Mouse (Mus musculus) liver, embryonic 12.5 days (tissue): ENCODE data around the gene Kcnip1. TPM values are rescaled to one million over a fixed set of nuclear protein-coding genes. Genes with fewer than 3 reads are reported as not detected.

ENCODE experiments used
- ATAC-seq: fragments of 200-750 bp; cut with Nextera tagmentation; 2 replicates; pipeline ENCODE4 v1.8.0; 2017; ENCODE audit warnings: moderate number of reproducible peaks, mild to moderate bottlenecking, moderate library complexity
- H3K27ac ChIP-seq: fragments of 300-500 bp; sonication (generic); 2 replicates; pipeline ENCODE4 v1.5.1; 2016; ENCODE audit warnings: mild to moderate bottlenecking
- H3K27me3 ChIP-seq: fragments of 300-500 bp; sonication (generic); replicated peaks from 2 replicates; pipeline ENCODE4 v1.6.1; 2016; ENCODE audit warnings: mild to moderate bottlenecking, moderate library complexity
- H3K36me3 ChIP-seq: fragments of 300-500 bp; sonication (generic); 2 replicates; pipeline ENCODE4 v1.6.1; 2016; ENCODE audit warnings: mild to moderate bottlenecking, moderate library complexity
- H3K4me1 ChIP-seq: fragments of 300-500 bp; sonication (generic); 2 replicates; pipeline ENCODE4 v1.6.1; 2016
- H3K4me2 ChIP-seq: fragments of 300-500 bp; sonication (generic); 2 replicates; pipeline ENCODE4 v1.6.1; 2016; ENCODE audit warnings: mild to moderate bottlenecking, moderate library complexity
- H3K4me3 ChIP-seq: fragments of 300-500 bp; sonication (generic); 2 replicates; pipeline ENCODE4 v1.5.1; 2016; ENCODE audit warnings: mild to moderate bottlenecking, moderate library complexity
- H3K9ac ChIP-seq: fragments of 300-500 bp; sonication (generic); 2 replicates; pipeline ENCODE4 v1.6.1; 2016; ENCODE audit warnings: mild to moderate bottlenecking, moderate library complexity
- H3K9me3 ChIP-seq: fragments of 300-500 bp; sonication (generic); replicated peaks from 2 replicates; pipeline ENCODE4 v1.6.1; 2016; ENCODE audit warnings: mild to moderate bottlenecking, moderate library complexity
- WGBS: fragments of 180-500 bp; shearing (Covaris S2); methylation state at CpG from one replicate; pipeline ENCODE4 v1.1.7; 2016; ENCODE audit not compliant: insufficient replicate concordance; 5-methylcytosine and 5-hydroxymethylcytosine counted together
- polyA plus RNA-seq: library from polyadenylated mRNA; unstranded; fragments of >200 nt; fragmentation: Nextera tagmentation; extraction: Ambion mirVana; gene quantifications from 2 replicates; pipeline ENCODE4 v1.2.1, GENCODE M21; 2016

Gene Kcnip1
- polyA plus RNA-seq, 1 experiment from 2014 or later, result 0.39 TPM

DNA sequence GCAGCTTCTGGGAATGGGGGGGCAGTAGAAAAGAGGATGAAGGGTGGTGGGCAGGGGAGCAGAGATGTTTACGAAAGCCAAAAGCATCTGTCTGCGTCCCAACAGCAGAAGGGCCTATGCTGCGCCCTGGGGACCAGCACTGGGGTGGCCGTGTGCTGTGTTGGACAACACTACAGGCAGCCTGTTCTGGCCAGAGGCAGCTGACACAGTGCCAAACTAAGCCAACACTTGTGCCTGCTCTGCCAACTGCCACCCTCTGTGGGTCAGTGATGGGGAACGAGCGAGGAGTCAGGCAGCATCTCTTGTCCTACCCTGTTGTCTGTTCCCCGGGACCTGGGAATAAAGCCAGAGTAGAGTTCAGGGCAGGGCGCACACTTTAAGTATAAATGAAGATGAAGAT lies 260.6 kb downstream of the Kcnip1 start:
- Histone ChIP-seq H3K27ac (no peak overlapping the region), H3K36me3 (no peaks in the 10 kb centered on the region), H3K4me3 (no peak overlapping the region), H3K4me1 (no peaks in the 10 kb centered on the region), H3K27me3 (peaks cover 13% of the 10 kb centered on the region; the same call in 1 of the 2 replicates), H3K4me2 (no peak overlapping the region), H3K9ac (no peak overlapping the region), H3K9me3 (no peaks in the 10 kb centered on the region)
- ATAC-seq, result no peak
- WGBS, result 75% methylated on average over 8 of the region's 8 CpGs

DNA sequence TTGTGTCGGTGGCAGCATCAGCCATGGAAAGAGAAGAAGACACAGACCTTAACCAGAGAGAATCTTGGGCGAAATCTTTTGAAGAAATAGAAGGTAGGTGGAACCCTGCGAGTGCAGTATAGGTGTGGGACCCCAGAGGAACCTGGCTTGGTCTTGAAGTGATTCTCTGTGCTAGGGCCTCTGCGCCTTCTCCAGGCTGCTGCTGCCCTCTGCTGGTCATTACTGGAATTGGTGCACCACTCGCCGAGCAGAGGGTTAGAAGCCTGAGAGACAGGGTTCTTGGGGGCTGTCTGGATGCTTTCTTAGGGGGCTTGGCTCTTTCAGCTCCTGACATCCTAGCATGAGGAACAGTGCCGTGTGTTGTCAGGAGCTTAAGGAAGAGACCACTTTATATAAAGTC lies 271.7 kb downstream of the Kcnip1 start:
- ATAC-seq, result no peak
- Histone ChIP-seq H3K27me3 (0 out of 2 replicates have a peak, but pooled peaks cover 9% of the 10 kb centered on the region), H3K4me2 (no peak overlapping the region), H3K4me1 (no peaks in the 10 kb centered on the region), H3K9ac (no peak overlapping the region), H3K4me3 (no peak overlapping the region), H3K36me3 (no peaks in the 10 kb centered on the region), H3K27ac (no peak overlapping the region), H3K9me3 (no peaks in the 10 kb centered on the region)
- 19% methylated on average over 7 of the region's 7 CpGs for WGBS

DNA sequence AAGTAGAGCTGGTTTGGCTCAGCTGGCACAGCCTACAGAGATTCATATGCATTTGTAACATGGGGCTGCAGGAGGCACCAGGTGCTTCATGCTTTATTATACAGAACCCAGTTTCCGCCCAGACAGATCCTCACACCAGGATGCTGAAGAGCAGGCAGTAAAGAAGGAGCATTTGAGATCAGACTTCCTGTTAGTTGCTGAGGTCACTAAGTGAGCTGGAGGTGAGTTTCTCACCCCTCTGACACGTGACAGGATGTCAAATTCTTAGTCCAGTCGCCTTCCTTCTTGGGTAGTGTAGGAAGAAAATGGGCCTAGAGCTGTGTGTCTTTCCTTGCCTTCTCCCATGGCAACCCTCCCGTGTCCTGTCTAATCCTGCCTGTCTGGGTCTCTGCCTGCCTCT lies 286.2 kb downstream of the Kcnip1 start:
- H3K4me1 ChIP-seq, result no peaks in the 10 kb centered on the region
- no peak overlapping the region for H3K27ac ChIP-seq
- no peak for ATAC-seq
- no peaks in the 10 kb centered on the region for H3K36me3 ChIP-seq
- no peak overlapping the region for H3K9ac ChIP-seq
- H3K27me3 ChIP-seq, result no peaks in the 10 kb centered on the region
- no peaks in the 10 kb centered on the region for H3K9me3 ChIP-seq
- WGBS, result 24% methylated on average over 4 of the region's 4 CpGs
- no peak overlapping the region for H3K4me3 ChIP-seq
- no peak overlapping the region for H3K4me2 ChIP-seq

DNA sequence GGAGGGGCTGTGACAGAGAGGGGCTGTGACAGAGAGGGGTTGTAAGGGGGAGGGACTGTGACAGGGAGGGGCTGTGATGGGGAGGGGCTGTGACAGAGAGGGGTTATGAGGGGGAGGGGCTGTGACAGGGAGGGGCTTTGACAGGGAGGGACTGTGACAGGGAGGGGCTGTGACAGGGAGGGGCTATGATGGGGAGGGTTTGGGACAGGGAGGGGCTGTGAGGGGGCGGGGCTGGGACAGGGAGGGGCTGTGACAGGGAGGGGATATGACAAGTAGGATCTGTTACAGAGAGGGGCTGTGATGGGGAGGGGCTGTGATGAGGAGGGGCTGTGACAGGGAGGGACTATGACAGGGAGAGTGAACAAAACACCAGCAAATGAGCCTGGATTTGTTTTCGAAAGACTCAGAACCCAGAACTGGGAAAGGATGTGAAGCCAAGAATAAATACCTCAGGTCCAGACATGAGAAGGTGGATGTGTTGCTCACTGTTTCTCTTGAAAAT lies 290.9 kb downstream of the Kcnip1 start:
- Histone ChIP-seq H3K4me1 (no peaks in the 10 kb centered on the region), H3K9me3 (no peaks in the 10 kb centered on the region), H3K4me3 (no peak overlapping the region), H3K27ac (no peak overlapping the region), H3K4me2 (no peak overlapping the region), H3K36me3 (no peaks in the 10 kb centered on the region), H3K27me3 (no peaks in the 10 kb centered on the region), H3K9ac (no peak overlapping the region)
- ATAC-seq, result no peak
- WGBS, result 56% methylated on average over 2 of the region's 2 CpGs

DNA sequence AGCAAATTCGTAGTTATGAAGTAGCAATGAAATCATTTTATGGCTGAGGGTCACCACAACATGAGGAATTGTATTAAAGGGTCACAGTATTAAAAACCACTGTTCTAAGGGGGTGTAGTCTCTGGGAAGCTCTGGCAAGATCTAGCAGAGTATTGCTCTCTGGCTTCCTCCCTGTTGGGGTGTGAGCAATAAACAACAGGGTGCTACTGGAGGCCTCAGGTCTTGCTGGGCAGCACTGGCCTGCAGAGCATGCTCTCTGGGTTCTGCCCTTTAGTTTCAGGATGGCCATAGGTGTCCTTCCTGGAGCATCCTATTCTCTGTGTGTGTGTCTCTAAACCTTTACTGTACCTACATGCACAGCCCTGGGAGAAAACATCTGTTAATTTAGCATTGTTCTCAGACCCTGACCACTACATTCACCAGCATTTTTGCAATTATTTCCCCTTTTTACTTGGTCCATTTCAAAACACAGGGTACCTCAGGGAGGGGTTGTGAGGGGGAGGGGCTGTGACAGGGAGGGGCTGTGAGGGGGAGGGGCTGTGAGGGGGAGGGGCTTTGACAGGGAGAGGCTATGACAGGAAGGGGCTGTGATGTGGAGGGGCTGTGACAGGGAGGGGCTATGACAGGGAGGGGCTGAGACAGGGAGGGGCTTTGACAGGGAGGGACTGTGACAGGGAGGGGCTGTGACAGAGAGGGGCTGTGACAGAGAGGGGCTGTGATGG lies 291.6 kb downstream of the Kcnip1 start:
- no peaks in the 10 kb centered on the region for H3K4me1 ChIP-seq
- WGBS, result 47% methylated on average over 1 of the region's 1 CpGs
- H3K27ac ChIP-seq, result no peak overlapping the region
- no peak overlapping the region for H3K4me3 ChIP-seq
- no peaks in the 10 kb centered on the region for H3K27me3 ChIP-seq
- H3K4me2 ChIP-seq, result no peak overlapping the region
- H3K36me3 ChIP-seq, result no peaks in the 10 kb centered on the region
- no peak for ATAC-seq
- no peak overlapping the region for H3K9ac ChIP-seq
- no peaks in the 10 kb centered on the region for H3K9me3 ChIP-seq

DNA sequence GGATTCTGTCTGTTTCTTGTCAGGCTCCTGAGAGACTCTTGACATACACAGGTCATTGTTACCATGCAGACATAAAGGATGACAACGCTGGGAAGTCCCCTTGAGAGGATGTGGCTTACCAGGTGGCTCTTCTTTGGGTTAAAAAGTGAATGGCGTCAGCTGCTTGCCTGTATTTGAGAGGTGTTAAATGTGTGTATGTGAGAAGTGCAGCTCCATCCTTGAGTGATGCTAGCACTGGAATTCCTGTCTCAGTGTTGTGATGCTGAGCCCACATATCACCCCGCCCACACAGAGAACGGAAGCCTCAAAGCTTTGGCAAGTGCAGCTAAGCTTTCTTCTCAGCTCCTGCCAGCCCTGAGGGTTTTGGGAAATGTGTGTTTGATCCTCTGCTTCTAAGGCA lies 292.2 kb downstream of the Kcnip1 start:
- Histone ChIP-seq H3K27ac (no peak overlapping the region), H3K9me3 (no peaks in the 10 kb centered on the region), H3K27me3 (no peaks in the 10 kb centered on the region), H3K4me3 (no peak overlapping the region), H3K4me1 (no peaks in the 10 kb centered on the region), H3K36me3 (no peaks in the 10 kb centered on the region), H3K9ac (no peak overlapping the region), H3K4me2 (no peak overlapping the region)
- 48% methylated on average over 4 of the region's 4 CpGs for WGBS
- ATAC-seq, result no peak

DNA sequence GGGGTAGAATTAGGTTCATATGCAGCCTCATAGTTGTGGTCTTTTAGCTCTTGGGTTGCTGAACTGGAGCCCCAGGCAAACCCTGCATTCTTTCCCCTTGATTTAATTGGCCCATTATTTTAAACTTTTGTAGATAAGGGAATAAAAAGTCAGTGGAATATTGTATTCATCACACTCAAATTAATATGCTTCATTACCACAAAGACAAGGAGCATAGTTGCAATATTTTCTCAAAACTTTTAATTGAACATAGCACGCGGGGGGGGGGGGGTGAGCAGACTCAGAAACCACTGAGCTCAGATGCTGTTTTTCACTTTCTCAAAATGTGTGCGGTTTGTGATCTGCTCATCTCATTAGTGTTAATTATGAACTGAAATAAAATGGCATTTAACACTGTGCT lies 302.8 kb downstream of the Kcnip1 start:
- Histone ChIP-seq H3K36me3 (no peaks in the 10 kb centered on the region), H3K9ac (no peak overlapping the region), H3K27ac (no peak overlapping the region), H3K27me3 (no peaks in the 10 kb centered on the region), H3K4me2 (no peak overlapping the region), H3K9me3 (no peaks in the 10 kb centered on the region), H3K4me3 (no peak overlapping the region), H3K4me1 (no peaks in the 10 kb centered on the region)
- no peak for ATAC-seq
- 62% methylated on average over 3 of the region's 3 CpGs for WGBS

DNA sequence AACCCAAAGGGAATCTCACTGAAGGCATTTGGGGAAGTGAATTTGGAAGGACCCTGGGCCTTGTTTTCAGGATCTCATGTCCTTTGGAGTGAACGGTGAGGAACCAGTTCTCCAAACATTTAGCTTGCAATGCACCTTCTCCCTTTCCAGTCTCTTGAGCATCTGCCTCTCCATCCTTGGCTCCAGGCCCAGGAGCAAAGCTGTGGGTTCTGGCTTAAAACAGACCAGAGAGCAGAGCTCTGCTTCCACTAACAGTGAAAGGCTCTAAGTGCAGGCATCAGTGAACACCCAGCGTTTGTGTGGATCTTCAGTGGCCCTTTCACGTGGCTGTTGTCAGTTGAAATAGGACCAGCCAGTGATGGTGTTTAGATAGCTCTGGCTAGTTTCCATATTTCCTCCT lies 307.0 kb downstream of the Kcnip1 start:
- Histone ChIP-seq H3K9ac (no peak overlapping the region), H3K9me3 (no peaks in the 10 kb centered on the region), H3K4me3 (no peak overlapping the region), H3K36me3 (no peaks in the 10 kb centered on the region), H3K27ac (no peak overlapping the region), H3K27me3 (0 out of 2 replicates have a peak, but pooled peaks cover 6% of the 10 kb centered on the region), H3K4me2 (no peak overlapping the region), H3K4me1 (no peaks in the 10 kb centered on the region)
- ATAC-seq, result no peak
- WGBS, result 51% methylated on average over 3 of the region's 3 CpGs

DNA sequence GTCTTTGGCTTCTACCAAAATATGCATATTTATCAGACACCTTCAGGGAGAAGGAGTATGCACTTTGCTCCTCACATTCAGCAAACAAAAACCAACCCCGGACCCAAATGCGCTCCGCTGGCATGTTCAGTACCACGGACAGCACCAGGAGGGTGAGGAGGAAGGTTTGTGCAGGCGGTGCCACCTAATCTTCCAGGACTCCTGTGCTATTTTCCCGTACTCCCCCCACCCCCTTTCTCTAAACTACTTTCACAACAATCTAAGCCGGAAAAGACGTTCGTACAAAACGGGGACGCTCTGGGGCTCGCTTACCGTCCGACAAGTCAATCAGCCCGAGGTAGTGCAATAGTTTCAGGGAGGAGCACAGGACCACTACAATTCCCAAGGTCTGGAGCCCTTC lies 312.8 kb downstream of the Kcnip1 start:
- H3K4me1 ChIP-seq, result no peaks in the 10 kb centered on the region
- no peak overlapping the region for H3K4me2 ChIP-seq
- peaks cover 17% of the 10 kb centered on the region; the same call in 1 of the 2 replicates for H3K27me3 ChIP-seq
- no peaks in the 10 kb centered on the region for H3K9me3 ChIP-seq
- no peak overlapping the region for H3K27ac ChIP-seq
- no peak overlapping the region for H3K4me3 ChIP-seq
- H3K36me3 ChIP-seq, result no peaks in the 10 kb centered on the region
- H3K9ac ChIP-seq, result no peak overlapping the region
- ATAC-seq, result no peak
- WGBS, result 2% methylated on average over 15 of the region's 15 CpGs

DNA sequence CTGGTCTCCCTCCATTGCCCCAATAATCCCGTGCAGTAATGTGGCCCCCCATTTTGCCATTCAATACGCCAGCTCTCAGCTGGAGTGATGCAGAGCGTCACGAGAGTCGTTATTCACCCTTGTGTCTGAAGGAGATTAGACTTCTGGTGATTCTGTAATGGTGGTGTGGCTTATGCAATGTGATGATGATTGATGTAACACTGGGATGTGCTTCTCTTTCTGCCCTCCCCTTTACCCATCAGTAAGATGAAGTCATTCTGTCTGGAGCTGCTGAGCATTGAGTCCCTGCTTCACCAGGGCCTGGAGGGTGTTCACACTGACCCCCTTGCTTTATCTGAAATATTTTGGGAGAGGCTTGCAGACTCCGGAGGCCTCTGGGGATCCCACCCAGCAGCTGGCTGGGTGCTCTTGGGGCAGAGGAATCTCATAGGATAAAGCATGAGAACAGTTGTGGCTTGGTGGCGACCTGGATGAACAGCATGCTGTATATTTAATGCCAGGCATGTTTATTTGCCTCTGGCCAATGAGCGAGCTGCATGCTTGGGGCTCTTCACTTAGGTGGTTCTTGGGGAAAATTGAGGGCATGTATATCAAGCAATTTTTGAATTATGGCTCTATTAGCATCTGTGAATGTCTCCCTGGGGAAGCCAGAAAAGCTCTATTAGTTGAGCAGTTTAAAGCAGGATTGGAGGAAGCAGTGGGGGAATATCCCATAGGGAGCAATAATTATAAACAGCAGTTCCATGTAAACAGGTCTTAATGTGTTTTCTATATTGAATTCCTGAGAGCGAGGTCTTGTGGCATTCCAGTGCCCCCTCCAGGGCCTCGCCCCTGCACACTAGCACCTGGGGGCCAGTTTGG lies 322.6 kb downstream of the Kcnip1 start:
- Histone ChIP-seq H3K27ac (no peak overlapping the region), H3K36me3 (no peaks in the 10 kb centered on the region), H3K9ac (no peak overlapping the region), H3K4me2 (no peak overlapping the region), H3K4me3 (no peak overlapping the region), H3K4me1 (no peaks in the 10 kb centered on the region), H3K9me3 (no peaks in the 10 kb centered on the region), H3K27me3 (no peaks in the 10 kb centered on the region)
- ATAC-seq, result no peak
- 62% methylated on average over 10 of the region's 10 CpGs for WGBS

DNA sequence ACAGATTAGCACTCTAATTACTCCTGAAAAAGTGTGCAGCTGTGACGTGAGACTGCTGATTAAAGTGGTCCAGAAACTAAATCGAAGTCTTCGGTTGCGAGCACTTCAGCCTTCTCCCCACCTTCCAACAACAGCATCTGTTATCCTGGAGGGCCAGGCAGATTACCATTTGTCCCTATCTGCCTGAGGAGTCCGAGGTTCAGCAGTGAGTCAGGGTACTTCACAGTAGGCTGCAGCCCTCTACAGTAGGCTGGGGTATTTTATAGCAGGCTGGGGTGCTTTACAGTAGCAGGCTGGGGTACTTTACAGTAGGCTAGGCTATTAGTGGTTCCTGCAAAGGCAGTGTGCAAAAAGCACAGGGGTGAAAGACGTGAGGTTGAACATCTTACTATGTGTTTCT lies 324.6 kb downstream of the Kcnip1 start:
- WGBS, result 52% methylated on average over 6 of the region's 6 CpGs
- H3K4me1 ChIP-seq, result no peaks in the 10 kb centered on the region
- H3K9ac ChIP-seq, result no peak overlapping the region
- H3K4me2 ChIP-seq, result no peak overlapping the region
- H3K27me3 ChIP-seq, result no peaks in the 10 kb centered on the region
- ATAC-seq, result no peak
- no peak overlapping the region for H3K27ac ChIP-seq
- no peaks in the 10 kb centered on the region for H3K9me3 ChIP-seq
- H3K36me3 ChIP-seq, result no peaks in the 10 kb centered on the region
- no peak overlapping the region for H3K4me3 ChIP-seq

DNA sequence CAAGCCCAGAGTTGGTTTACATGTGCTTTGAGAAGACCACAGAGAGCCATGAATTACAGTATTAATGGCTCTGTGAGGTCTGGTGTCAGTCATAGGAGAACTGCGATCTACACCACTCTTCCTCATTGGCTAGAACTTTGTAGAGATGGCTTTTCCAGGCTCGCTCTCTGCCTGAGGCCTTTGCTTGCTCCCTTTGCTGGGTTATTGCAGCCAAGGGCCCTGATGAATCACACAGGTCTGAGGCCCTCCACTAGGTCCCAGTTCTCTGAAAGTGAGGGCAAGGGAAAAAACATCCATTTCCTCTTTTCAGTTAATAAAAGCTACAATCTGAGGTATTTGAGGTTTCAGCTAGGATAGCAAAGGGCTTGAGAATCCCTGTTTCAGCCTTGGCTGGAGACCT lies 329.4 kb downstream of the Kcnip1 start:
- no peak for ATAC-seq
- H3K9me3 ChIP-seq, result no peaks in the 10 kb centered on the region
- H3K4me2 ChIP-seq, result no peak overlapping the region
- H3K9ac ChIP-seq, result no peak overlapping the region
- H3K4me1 ChIP-seq, result no peaks in the 10 kb centered on the region
- H3K4me3 ChIP-seq, result no peak overlapping the region
- H3K27me3 ChIP-seq, result no peaks in the 10 kb centered on the region
- WGBS, result 62% methylated on average over 2 of the region's 2 CpGs
- H3K36me3 ChIP-seq, result no peaks in the 10 kb centered on the region
- H3K27ac ChIP-seq, result no peak overlapping the region
